Mouse (Mus musculus): ENCODE measurements at regions not wholly inside any gene's neighbourhood (a gene's known extent, or its start where the extent isn't known, plus 50 kb on each side); places are given as distances from the start of the nearest gene placed in this dataset.

DNA sequence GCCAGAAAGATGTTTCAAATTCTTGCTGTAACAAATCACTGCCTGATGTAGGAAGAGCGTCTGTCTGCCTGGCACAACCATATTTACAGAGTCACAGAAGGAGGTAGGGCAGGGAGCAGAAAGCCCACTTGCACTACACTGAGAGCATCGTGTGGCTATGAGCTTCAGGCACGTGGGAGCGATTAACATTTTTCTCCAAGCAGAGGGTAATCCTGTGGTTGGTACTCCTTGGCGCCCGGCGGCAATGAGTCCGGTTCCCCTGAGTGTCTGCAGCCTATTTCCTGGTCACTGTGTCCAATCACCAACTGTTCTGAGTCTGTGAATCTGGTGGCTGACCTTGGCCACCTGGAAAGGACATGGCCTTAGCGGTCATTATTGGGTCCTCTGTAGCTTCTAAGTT, 172.3 kb upstream of the Cops8 start:
- no peak overlapping the region for H3K4me2 ChIP-seq (ENCODE audit: low read depth, low read length)
- no peak for ATAC-seq (ENCODE audit: low read depth)
- H3K4me3 ChIP-seq (ENCODE audit: low read depth, low read length) = no peak overlapping the region
- H3K27ac ChIP-seq (replicated peaks; ENCODE audit: low read depth, low read length) = no peak overlapping the region; the same call in 1 of the 2 replicates
- H3K9ac ChIP-seq (ENCODE audit: low read depth, low read length) = no peak overlapping the region
- no peaks in the 10 kb centered on the region for H3K9me3 ChIP-seq (ENCODE audit: control insufficient read depth, low read length)
- H3K4me1 ChIP-seq (ENCODE audit: control insufficient read depth, insufficient read depth, low read length) = peaks cover 12% of the 10 kb centered on the region
- no peaks in the 10 kb centered on the region for H3K36me3 ChIP-seq (ENCODE audit: control insufficient read depth, insufficient read depth, low read length)
- H3K27me3 ChIP-seq (replicated peaks; ENCODE audit: control insufficient read depth, insufficient read depth, low read length) = no peaks in the 10 kb centered on the region
- peak; percentile 58 for DNase-seq (ENCODE audit: low spot score)
- 46% methylated on average over 9 of the region's 9 CpGs for WGBS

DNA sequence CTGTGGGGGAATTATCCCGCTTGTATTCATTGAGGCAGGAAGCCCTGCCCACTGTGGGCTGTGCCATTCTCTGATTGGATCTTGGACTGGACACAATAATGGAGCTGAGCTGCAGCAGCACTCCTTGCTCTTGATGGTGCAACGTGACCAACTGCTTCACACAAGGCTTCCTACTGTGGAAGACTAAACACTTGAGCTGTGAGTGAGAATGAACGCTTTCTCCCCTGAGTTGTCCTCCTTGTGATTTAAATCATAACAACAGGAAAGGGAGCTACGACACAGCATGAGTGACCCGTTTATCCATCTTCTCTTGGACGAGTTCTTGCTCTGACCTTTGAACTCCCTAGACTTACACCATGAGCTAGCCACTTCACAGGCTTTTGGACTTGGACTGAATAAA, 171.0 kb upstream of the Cops8 start:
- ATAC-seq (ENCODE audit: low read depth) = no peak
- WGBS = 63% methylated on average over 6 of the region's 6 CpGs
- no peak for DNase-seq (ENCODE audit: low spot score)
- H3K27me3 ChIP-seq (replicated peaks; ENCODE audit: control insufficient read depth, insufficient read depth, low read length) = no peaks in the 10 kb centered on the region
- H3K4me1 ChIP-seq (ENCODE audit: control insufficient read depth, insufficient read depth, low read length) = peaks cover 12% of the 10 kb centered on the region
- H3K9ac ChIP-seq (ENCODE audit: low read depth, low read length) = no peak overlapping the region
- no peaks in the 10 kb centered on the region for H3K36me3 ChIP-seq (ENCODE audit: control insufficient read depth, insufficient read depth, low read length)
- H3K27ac ChIP-seq (replicated peaks; ENCODE audit: low read depth, low read length) = no peak overlapping the region
- no peak overlapping the region for H3K4me2 ChIP-seq (ENCODE audit: low read depth, low read length)
- H3K4me3 ChIP-seq (ENCODE audit: low read depth, low read length) = no peak overlapping the region
- no peaks in the 10 kb centered on the region for H3K9me3 ChIP-seq (ENCODE audit: control insufficient read depth, low read length)

DNA sequence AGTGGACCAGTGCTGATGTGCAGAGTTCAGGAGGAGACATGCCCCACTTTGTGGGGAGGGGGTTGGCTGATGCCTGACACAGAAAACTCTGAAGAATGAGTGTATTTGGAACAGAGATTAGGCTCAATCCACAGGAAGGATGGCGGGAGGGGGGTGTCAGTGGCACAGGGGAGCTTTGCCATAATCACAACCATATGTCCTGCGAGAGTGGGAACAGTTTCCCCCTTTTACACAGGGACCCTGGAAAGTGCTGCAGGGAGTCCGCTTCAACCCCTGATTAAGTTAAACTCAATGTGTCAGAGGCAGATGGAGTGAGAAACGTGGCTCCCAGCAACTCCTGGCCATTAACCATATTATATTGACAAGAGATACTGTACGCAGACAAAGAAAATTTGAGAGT, 168.9 kb upstream of the Cops8 start:
- H3K4me1 ChIP-seq (ENCODE audit: control insufficient read depth, insufficient read depth, low read length) = peaks cover 9% of the 10 kb centered on the region
- H3K4me2 ChIP-seq (ENCODE audit: low read depth, low read length) = no peak overlapping the region
- no peak overlapping the region; the same call in 1 of the 2 replicates for H3K27ac ChIP-seq (replicated peaks; ENCODE audit: low read depth, low read length)
- 26% methylated on average over 5 of the region's 5 CpGs for WGBS
- ATAC-seq (ENCODE audit: low read depth) = no peak
- H3K27me3 ChIP-seq (replicated peaks; ENCODE audit: control insufficient read depth, insufficient read depth, low read length) = no peaks in the 10 kb centered on the region
- DNase-seq (ENCODE audit: low spot score) = no peak
- H3K9ac ChIP-seq (ENCODE audit: low read depth, low read length) = no peak overlapping the region
- H3K4me3 ChIP-seq (ENCODE audit: low read depth, low read length) = no peak overlapping the region
- H3K9me3 ChIP-seq (ENCODE audit: control insufficient read depth, low read length) = no peaks in the 10 kb centered on the region
- no peaks in the 10 kb centered on the region for H3K36me3 ChIP-seq (ENCODE audit: control insufficient read depth, insufficient read depth, low read length)

DNA sequence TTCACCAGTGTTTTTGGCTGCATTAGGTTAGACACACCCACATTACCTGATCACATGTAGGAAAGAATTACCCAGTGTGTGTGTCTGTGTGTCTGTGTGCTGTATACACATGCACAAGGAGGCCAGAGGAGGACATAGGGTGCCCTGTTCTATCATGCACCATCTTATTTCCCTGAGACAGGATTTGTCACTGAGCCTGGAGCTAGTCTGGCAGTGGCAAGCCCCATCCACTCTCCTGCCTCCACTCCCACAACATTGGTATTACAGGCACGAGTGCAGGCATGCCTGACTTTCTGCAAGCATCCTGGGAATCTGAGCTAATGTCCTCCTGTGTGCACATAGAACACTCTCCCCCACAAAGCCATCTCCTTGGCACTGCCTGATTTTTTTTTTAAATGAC, 162.1 kb upstream of the Cops8 start:
- no peaks in the 10 kb centered on the region for H3K27me3 ChIP-seq (replicated peaks; ENCODE audit: control insufficient read depth, insufficient read depth, low read length)
- H3K9me3 ChIP-seq (ENCODE audit: control insufficient read depth, low read length) = no peaks in the 10 kb centered on the region
- WGBS = 19% methylated on average over 1 of the region's 1 CpGs
- no peak overlapping the region for H3K4me2 ChIP-seq (ENCODE audit: low read depth, low read length)
- H3K9ac ChIP-seq (ENCODE audit: low read depth, low read length) = no peak overlapping the region
- no peak overlapping the region for H3K4me3 ChIP-seq (ENCODE audit: low read depth, low read length)
- DNase-seq (ENCODE audit: low spot score) (peak; percentile 70), ATAC-seq (ENCODE audit: low read depth) (peak; percentile 36)
- no peak overlapping the region; the same call in 1 of the 2 replicates for H3K27ac ChIP-seq (replicated peaks; ENCODE audit: low read depth, low read length)
- H3K36me3 ChIP-seq (ENCODE audit: control insufficient read depth, insufficient read depth, low read length) = no peaks in the 10 kb centered on the region
- peaks cover 37% of the 10 kb centered on the region for H3K4me1 ChIP-seq (ENCODE audit: control insufficient read depth, insufficient read depth, low read length)

DNA sequence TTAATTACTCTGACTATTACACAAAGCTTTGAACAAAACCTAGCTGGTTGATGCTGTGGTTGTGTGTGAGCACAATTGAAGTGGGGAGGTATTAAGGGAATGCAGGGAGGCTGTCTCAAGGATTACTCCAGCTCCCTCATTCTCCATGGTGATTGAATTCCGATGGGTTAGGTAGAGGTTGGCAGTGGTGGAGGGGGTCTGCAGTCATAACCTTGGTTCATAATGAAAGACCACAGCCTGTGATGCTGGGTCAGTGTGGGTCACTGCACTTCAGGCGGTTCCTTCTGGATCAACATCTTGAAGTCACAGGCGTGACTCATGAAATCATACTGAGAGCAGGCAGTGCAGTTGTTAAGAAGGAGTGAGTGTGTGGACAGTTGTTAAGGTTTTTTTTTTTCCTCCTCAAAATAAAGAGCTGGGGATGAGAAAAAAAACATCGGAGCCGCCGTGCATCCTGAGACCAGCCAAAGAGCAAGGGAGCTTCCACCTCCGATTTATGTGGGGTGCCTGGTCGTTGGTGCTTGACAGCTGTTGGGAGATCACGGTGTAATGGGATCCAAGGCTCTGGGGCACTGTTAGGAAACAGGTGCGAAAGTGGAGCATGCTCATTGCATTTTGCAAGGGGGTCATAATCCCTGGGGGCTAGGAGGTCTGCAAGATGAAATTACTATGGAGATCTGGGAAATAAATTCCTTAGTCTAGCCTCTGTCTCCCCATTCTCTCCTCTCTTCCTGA, 161.5 kb upstream of the Cops8 start:
- peaks cover 37% of the 10 kb centered on the region for H3K4me1 ChIP-seq (ENCODE audit: control insufficient read depth, insufficient read depth, low read length)
- no peaks in the 10 kb centered on the region for H3K36me3 ChIP-seq (ENCODE audit: control insufficient read depth, insufficient read depth, low read length)
- ATAC-seq (ENCODE audit: low read depth) (peak; percentile 27; the same call in 1 of the 2 replicates), DNase-seq (ENCODE audit: low spot score) (peak; percentile 71)
- H3K4me3 ChIP-seq (ENCODE audit: low read depth, low read length) = no peak overlapping the region
- H3K27me3 ChIP-seq (replicated peaks; ENCODE audit: control insufficient read depth, insufficient read depth, low read length) = no peaks in the 10 kb centered on the region
- no peaks in the 10 kb centered on the region for H3K9me3 ChIP-seq (ENCODE audit: control insufficient read depth, low read length)
- 32% methylated on average over 10 of the region's 10 CpGs for WGBS
- peak overlapping the region; percentile 10; the same call in 1 of the 2 replicates for H3K27ac ChIP-seq (replicated peaks; ENCODE audit: low read depth, low read length)
- H3K9ac ChIP-seq (ENCODE audit: low read depth, low read length) = no peak overlapping the region
- H3K4me2 ChIP-seq (ENCODE audit: low read depth, low read length) = no peak overlapping the region

DNA sequence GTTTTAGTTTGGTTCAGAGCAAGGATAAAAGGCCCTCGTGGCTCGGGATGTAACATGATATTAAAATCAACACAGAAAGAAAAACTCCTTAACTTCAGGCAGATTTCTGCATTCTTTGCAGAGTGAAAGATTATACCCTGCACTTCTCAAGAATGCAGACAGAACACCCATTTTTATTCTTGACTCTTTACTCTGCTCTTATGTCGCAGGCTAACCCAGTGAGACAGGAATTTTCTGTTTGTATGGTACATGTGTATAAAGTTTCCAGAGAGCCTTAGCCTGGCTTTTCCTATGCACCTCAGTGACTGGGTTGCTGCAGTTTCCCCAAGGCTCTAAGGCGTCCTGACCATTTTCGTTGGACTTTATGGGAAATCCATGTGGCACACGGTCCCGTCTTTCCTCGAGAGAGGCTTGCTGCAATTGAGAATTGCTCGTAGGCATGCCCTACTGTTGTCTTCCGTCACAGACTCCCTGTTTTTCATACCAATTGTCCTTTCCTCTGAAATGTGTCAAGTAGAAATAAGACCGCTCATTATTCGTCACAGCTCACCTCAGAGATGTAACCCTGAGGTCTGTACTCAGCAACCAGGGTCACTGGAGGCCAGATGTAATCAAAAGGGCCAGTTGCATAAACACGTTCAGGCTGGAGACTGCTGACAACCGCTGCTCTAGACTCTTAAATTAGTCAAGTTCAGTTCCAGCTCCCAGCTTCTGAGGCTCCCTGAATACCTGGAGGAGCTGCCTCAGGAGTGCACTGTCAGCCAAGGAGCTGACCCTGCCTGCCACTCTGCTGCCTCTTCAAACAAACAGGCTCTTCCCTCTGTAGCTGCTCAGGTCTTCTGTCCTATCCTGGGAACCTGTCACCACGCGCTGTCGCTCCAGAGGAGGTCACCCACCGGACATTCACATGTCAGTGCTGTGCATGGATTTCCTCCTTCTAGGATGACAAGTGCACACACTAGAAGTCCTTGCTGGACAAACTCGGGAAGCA, 160.2 kb upstream of the Cops8 start:
- peak; percentile 78 for ATAC-seq (ENCODE audit: low read depth)
- no peak overlapping the region for H3K9ac ChIP-seq (ENCODE audit: low read depth, low read length)
- H3K9me3 ChIP-seq (ENCODE audit: control insufficient read depth, low read length) = no peaks in the 10 kb centered on the region
- H3K27ac ChIP-seq (replicated peaks; ENCODE audit: low read depth, low read length) = peak overlapping the region; percentile 36
- 30% methylated on average over 19 of the region's 19 CpGs for WGBS
- peaks cover 37% of the 10 kb centered on the region for H3K4me1 ChIP-seq (ENCODE audit: control insufficient read depth, insufficient read depth, low read length)
- H3K4me3 ChIP-seq (ENCODE audit: low read depth, low read length) = no peak overlapping the region
- H3K36me3 ChIP-seq (ENCODE audit: control insufficient read depth, insufficient read depth, low read length) = no peaks in the 10 kb centered on the region
- peak; percentile 79 for DNase-seq (ENCODE audit: low spot score)
- H3K4me2 ChIP-seq (ENCODE audit: low read depth, low read length) = no peak overlapping the region
- H3K27me3 ChIP-seq (replicated peaks; ENCODE audit: control insufficient read depth, insufficient read depth, low read length) = no peaks in the 10 kb centered on the region

DNA sequence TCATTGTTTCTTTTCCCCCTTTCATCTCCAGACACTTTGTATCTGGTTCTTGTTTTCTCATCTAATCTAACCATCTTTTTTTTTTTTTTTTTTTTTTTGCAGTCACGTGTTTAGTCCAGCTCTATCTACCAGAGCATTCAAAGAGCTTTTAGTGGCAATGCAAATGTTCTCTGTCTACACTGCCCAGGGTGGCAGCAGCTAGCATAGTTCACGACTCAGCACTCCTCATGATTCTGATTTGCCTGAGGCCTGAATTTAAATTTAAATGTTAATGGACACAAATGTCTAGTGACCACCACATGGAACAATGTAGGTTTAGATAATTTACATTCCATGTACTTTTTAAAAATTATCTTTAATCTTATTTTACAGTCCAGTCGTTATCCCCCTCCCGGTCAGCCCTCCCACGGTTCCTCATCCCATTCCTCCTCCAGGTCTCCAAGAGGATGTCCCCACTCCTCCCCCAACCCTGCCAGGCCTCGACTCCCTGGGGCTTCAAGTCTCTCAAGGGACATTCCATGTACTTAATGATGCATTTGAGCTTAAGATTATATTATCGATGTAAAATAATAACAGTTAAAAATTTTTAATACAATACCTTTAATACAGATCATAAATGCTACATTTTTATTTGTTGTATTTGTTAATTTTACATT, 153.1 kb upstream of the Cops8 start:
- Histone ChIP-seq H3K27me3 (replicated peaks; ENCODE audit: control insufficient read depth, insufficient read depth, low read length) (no peaks in the 10 kb centered on the region), H3K27ac (replicated peaks; ENCODE audit: low read depth, low read length) (no peak overlapping the region), H3K4me2 (ENCODE audit: low read depth, low read length) (no peak overlapping the region), H3K9ac (ENCODE audit: low read depth, low read length) (no peak overlapping the region), H3K4me3 (ENCODE audit: low read depth, low read length) (no peak overlapping the region), H3K36me3 (ENCODE audit: control insufficient read depth, insufficient read depth, low read length) (no peaks in the 10 kb centered on the region), H3K4me1 (ENCODE audit: control insufficient read depth, insufficient read depth, low read length) (peaks cover 6% of the 10 kb centered on the region), H3K9me3 (ENCODE audit: control insufficient read depth, low read length) (no peaks in the 10 kb centered on the region)
- ATAC-seq (ENCODE audit: low read depth) (no peak), DNase-seq (ENCODE audit: low spot score) (no peak)
- WGBS = 33% methylated on average over 7 of the region's 7 CpGs

DNA sequence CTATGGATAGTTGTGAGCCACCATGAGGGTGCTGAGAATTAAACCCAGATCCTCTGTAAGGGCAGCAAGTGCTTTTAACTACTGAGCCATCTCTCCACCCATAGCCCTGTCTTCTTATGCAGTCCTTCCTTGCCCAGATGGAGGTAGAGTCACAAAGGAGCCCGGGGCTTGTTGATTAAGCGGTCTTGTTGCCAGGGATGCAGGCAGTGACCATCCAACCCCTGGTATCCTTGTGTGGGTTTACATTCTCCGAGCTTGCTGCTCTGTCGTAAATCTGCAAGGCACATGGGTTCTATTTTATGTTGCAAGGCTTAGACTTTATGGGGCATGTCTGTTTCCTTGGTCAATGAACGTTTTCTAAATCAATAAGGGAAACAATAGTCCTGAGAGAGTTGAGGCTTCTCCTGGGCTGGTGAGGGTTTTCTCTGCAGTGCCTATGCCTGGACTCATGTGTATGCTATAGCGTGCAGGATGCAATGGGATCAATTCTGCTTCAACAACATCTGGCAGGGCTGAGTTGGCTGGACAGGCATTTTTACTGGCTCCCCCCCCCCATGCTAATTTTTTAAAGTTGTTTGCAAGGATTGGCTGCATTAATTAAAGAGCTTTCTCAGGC, 150.7 kb upstream of the Cops8 start:
- Histone ChIP-seq H3K36me3 (ENCODE audit: control insufficient read depth, insufficient read depth, low read length) (no peaks in the 10 kb centered on the region), H3K9me3 (ENCODE audit: control insufficient read depth, low read length) (no peaks in the 10 kb centered on the region), H3K4me3 (ENCODE audit: low read depth, low read length) (no peak overlapping the region), H3K9ac (ENCODE audit: low read depth, low read length) (no peak overlapping the region), H3K27me3 (replicated peaks; ENCODE audit: control insufficient read depth, insufficient read depth, low read length) (no peaks in the 10 kb centered on the region), H3K27ac (replicated peaks; ENCODE audit: low read depth, low read length) (no peak overlapping the region), H3K4me2 (ENCODE audit: low read depth, low read length) (no peak overlapping the region), H3K4me1 (ENCODE audit: control insufficient read depth, insufficient read depth, low read length) (peaks cover 5% of the 10 kb centered on the region; the same call in 1 of the 2 replicates)
- 71% methylated on average over 6 of the region's 6 CpGs for WGBS
- ATAC-seq (ENCODE audit: low read depth) (no peak), DNase-seq (ENCODE audit: low spot score) (no peak)

Measured in embryonic facial prominence, embryonic 14.5 days (tissue).